Mouse (Mus musculus) c-Kit-negative CD71-positive TER-119-positive erythroid progenitor cells, embryonic 14.5 days (primary cell): Measurements from ENCODE around the gene St8sia1.

Experiments used
- DNase-seq: peaks from one replicate; pipeline ENCODE4 v3.0.0-alpha.2; 2013; ENCODE audit warnings: low read depth, low spot score

The St8sia1 gene

GRCm38 (mm10) chr6:142945461-142945860 lies 18.8 kb downstream of the St8sia1 start:
- DNase-seq = no peak

GRCm38 (mm10) chr6:142944470-142944869 lies 19.8 kb downstream of the St8sia1 start:
- no peak for DNase-seq

- DNase-seq = no peak
Measured at GRCm38 (mm10) chr6:142943419-142943818, 20.8 kb downstream of the St8sia1 start.

GRCm38 (mm10) chr6:142941596-142942381 lies 22.5 kb downstream of the St8sia1 start:
- DNase-seq = no peak

- no peak for DNase-seq
Measured at GRCm38 (mm10) chr6:142941078-142941477, 23.2 kb downstream of the St8sia1 start.

GRCm38 (mm10) chr6:142938549-142939345 lies 25.5 kb downstream of the St8sia1 start:
- DNase-seq = no peak

GRCm38 (mm10) chr6:142938074-142938473 lies 26.2 kb downstream of the St8sia1 start:
- DNase-seq = no peak

GRCm38 (mm10) chr6:142932582-142932981 lies 31.7 kb downstream of the St8sia1 start:
- DNase-seq = no peak

GRCm38 (mm10) chr6:142932144-142932543 lies 32.1 kb downstream of the St8sia1 start:
- no peak for DNase-seq

GRCm38 (mm10) chr6:142928551-142929309 lies 35.5 kb downstream of the St8sia1 start:
- DNase-seq = no peak

- no peak for DNase-seq
Measured at GRCm38 (mm10) chr6:142926901-142927605, 37.2 kb downstream of the St8sia1 start.

- no peak for DNase-seq
Measured at GRCm38 (mm10) chr6:142925921-142926320, 38.3 kb downstream of the St8sia1 start.

GRCm38 (mm10) chr6:142925374-142925773 lies 38.9 kb downstream of the St8sia1 start:
- no peak for DNase-seq

GRCm38 (mm10) chr6:142920901-142921300 lies 43.4 kb downstream of the St8sia1 start:
- DNase-seq = no peak

- DNase-seq = no peak
Measured at GRCm38 (mm10) chr6:142918691-142919090, 45.6 kb downstream of the St8sia1 start.

GRCm38 (mm10) chr6:142917471-142917901 lies 46.8 kb downstream of the St8sia1 start:
- no peak for DNase-seq

GRCm38 (mm10) chr6:142916271-142916941 lies 47.8 kb downstream of the St8sia1 start:
- DNase-seq = no peak

GRCm38 (mm10) chr6:142915464-142915863 lies 48.8 kb downstream of the St8sia1 start:
- no peak for DNase-seq

GRCm38 (mm10) chr6:142914676-142915075 lies 49.6 kb downstream of the St8sia1 start:
- no peak for DNase-seq

- no peak for DNase-seq
Measured at GRCm38 (mm10) chr6:142911263-142911662, 53.0 kb downstream of the St8sia1 start.

GRCm38 (mm10) chr6:142910721-142911120 lies 53.5 kb downstream of the St8sia1 start:
- no peak for DNase-seq
